Mouse (Mus musculus): ENCODE results near the gene Arid1b. TPM values are rescaled to one million over a fixed set of nuclear protein-coding genes. Genes with fewer than 3 reads are reported as not detected.

Gene Arid1b
- polyA plus RNA-seq, 1 experiment, result 9.1 TPM

- peaks cover 9% of the 10 kb centered on the region for H3K36me3 ChIP-seq (ENCODE audit: control insufficient read depth, insufficient read depth)
- no peak overlapping the region for H3ac ChIP-seq (ENCODE audit: control insufficient read depth, insufficient read length, low read depth)
- no peaks in the 10 kb centered on the region for H3K79me2 ChIP-seq (ENCODE audit: control insufficient read depth, insufficient read depth)
- TF ChIP-seq CTCF (IDR thresholded peaks at IDR 0.05; ENCODE audit: control insufficient read depth, insufficient read depth, insufficient read length) (no peak), CEBPB (IDR thresholded peaks at IDR 0.05; ENCODE audit: low read depth) (no peak), MYOG (IDR thresholded peaks at IDR 0.05; ENCODE audit: control insufficient read depth, extremely low read depth, insufficient read length) (no peak), MYOD1 (IDR thresholded peaks at IDR 0.05; ENCODE audit: control insufficient read depth, insufficient read length, low read depth) (no peak), MAX (IDR thresholded peaks at IDR 0.05) (no peak), USF1 (IDR thresholded peaks at IDR 0.05; ENCODE audit: low read depth) (no peak), FOSL1 (IDR thresholded peaks at IDR 0.05; ENCODE audit: insufficient read depth, low read length, poor library complexity, severe bottlenecking) (no peak)
- no peak overlapping the region for H3K4me3 ChIP-seq (ENCODE audit: insufficient read depth, poor library complexity, severe bottlenecking)
- H3K27me3 ChIP-seq (ENCODE audit: control insufficient read depth, insufficient read depth, insufficient read length), result no peaks in the 10 kb centered on the region
- no peaks in the 10 kb centered on the region for H3K79me3 ChIP-seq (ENCODE audit: low read depth)
Measured at GRCm38 (mm10) chr17:5326689-5327088, 332.6 kb downstream of the Arid1b start.

- TF ChIP-seq MYOG (IDR thresholded peaks at IDR 0.05; ENCODE audit: control insufficient read depth, extremely low read depth, insufficient read length) (no peak), FOSL1 (IDR thresholded peaks at IDR 0.05; ENCODE audit: insufficient read depth, low read length, poor library complexity, severe bottlenecking) (no peak), MAX (IDR thresholded peaks at IDR 0.05) (no peak), CTCF (IDR thresholded peaks at IDR 0.05; ENCODE audit: control insufficient read depth, insufficient read depth, insufficient read length) (no peak), CEBPB (IDR thresholded peaks at IDR 0.05; ENCODE audit: low read depth) (no peak), USF1 (IDR thresholded peaks at IDR 0.05; ENCODE audit: low read depth) (no peak), MYOD1 (IDR thresholded peaks at IDR 0.05; ENCODE audit: control insufficient read depth, insufficient read length, low read depth) (no peak)
- Histone ChIP-seq H3K79me3 (ENCODE audit: low read depth) (no peaks in the 10 kb centered on the region), H3K27me3 (ENCODE audit: control insufficient read depth, insufficient read depth, insufficient read length) (no peaks in the 10 kb centered on the region), H3K79me2 (ENCODE audit: control insufficient read depth, insufficient read depth) (no peaks in the 10 kb centered on the region), H3K4me3 (ENCODE audit: insufficient read depth, poor library complexity, severe bottlenecking) (no peak overlapping the region), H3ac (ENCODE audit: control insufficient read depth, insufficient read length, low read depth) (no peak overlapping the region), H3K36me3 (ENCODE audit: control insufficient read depth, insufficient read depth) (peaks cover 9% of the 10 kb centered on the region)
Measured at GRCm38 (mm10) chr17:5327480-5328180, 333.5 kb downstream of the Arid1b start.

GRCm38 (mm10) chr17:5329478-5329877 lies 335.3 kb downstream of the Arid1b start:
- Histone ChIP-seq H3K27me3 (ENCODE audit: control insufficient read depth, insufficient read depth, insufficient read length) (no peaks in the 10 kb centered on the region), H3K4me3 (ENCODE audit: insufficient read depth, poor library complexity, severe bottlenecking) (no peak overlapping the region), H3K79me3 (ENCODE audit: low read depth) (no peaks in the 10 kb centered on the region), H3K79me2 (ENCODE audit: control insufficient read depth, insufficient read depth) (no peaks in the 10 kb centered on the region), H3ac (ENCODE audit: control insufficient read depth, insufficient read length, low read depth) (no peak overlapping the region), H3K36me3 (ENCODE audit: control insufficient read depth, insufficient read depth) (peaks cover 15% of the 10 kb centered on the region)
- TF ChIP-seq MYOG (IDR thresholded peaks at IDR 0.05; ENCODE audit: control insufficient read depth, extremely low read depth, insufficient read length) (no peak), FOSL1 (IDR thresholded peaks at IDR 0.05; ENCODE audit: insufficient read depth, low read length, poor library complexity, severe bottlenecking) (no peak), CEBPB (IDR thresholded peaks at IDR 0.05; ENCODE audit: low read depth) (no peak), MYOD1 (IDR thresholded peaks at IDR 0.05; ENCODE audit: control insufficient read depth, insufficient read length, low read depth) (no peak), USF1 (IDR thresholded peaks at IDR 0.05; ENCODE audit: low read depth) (no peak), CTCF (IDR thresholded peaks at IDR 0.05; ENCODE audit: control insufficient read depth, insufficient read depth, insufficient read length) (no peak), MAX (IDR thresholded peaks at IDR 0.05) (no peak)

DNA sequence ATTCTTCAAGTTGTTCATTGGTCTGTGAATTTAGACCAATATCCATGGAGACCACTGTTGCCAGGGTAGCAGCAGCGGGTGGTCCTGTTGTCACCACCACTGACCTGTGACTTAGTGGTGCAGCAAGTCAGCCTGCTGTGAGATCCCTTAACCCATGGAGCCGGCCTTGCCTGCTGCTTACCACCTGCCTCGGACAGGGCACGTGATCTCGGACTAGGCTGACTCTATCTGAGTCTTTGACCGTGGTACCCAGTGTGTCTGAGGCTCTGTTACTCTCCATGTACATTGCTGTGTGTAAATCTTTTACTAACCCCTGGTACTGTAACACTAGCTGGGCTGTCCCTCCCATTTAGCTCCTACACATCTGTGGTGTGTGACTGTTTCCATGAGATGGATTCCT lies 335.9 kb downstream of the Arid1b start:
- H3K79me2 ChIP-seq (ENCODE audit: control insufficient read depth, insufficient read depth), result no peaks in the 10 kb centered on the region

GRCm38 (mm10) chr17:5330644-5331043 lies 336.5 kb downstream of the Arid1b start:
- Histone ChIP-seq H3K27me3 (ENCODE audit: control insufficient read depth, insufficient read depth, insufficient read length) (no peaks in the 10 kb centered on the region), H3ac (ENCODE audit: control insufficient read depth, insufficient read length, low read depth) (no peak overlapping the region), H3K36me3 (ENCODE audit: control insufficient read depth, insufficient read depth) (peaks cover 20% of the 10 kb centered on the region), H3K4me3 (ENCODE audit: insufficient read depth, poor library complexity, severe bottlenecking) (no peak overlapping the region), H3K79me3 (ENCODE audit: low read depth) (no peaks in the 10 kb centered on the region), H3K79me2 (ENCODE audit: control insufficient read depth, insufficient read depth) (no peaks in the 10 kb centered on the region)
- TF ChIP-seq USF1 (IDR thresholded peaks at IDR 0.05; ENCODE audit: low read depth), result no peak
- no peak for TF ChIP-seq CEBPB (IDR thresholded peaks at IDR 0.05; ENCODE audit: low read depth)
- no peak for TF ChIP-seq MAX (IDR thresholded peaks at IDR 0.05)
- no peak for TF ChIP-seq MYOD1 (IDR thresholded peaks at IDR 0.05; ENCODE audit: control insufficient read depth, insufficient read length, low read depth)
- no peak for TF ChIP-seq FOSL1 (IDR thresholded peaks at IDR 0.05; ENCODE audit: insufficient read depth, low read length, poor library complexity, severe bottlenecking)
- TF ChIP-seq CTCF (IDR thresholded peaks at IDR 0.05; ENCODE audit: control insufficient read depth, insufficient read depth, insufficient read length), result no peak
- TF ChIP-seq MYOG (IDR thresholded peaks at IDR 0.05; ENCODE audit: control insufficient read depth, extremely low read depth, insufficient read length), result no peak

More for the DNA sequence above, 335.9 kb downstream of the Arid1b start:
- peaks cover 15% of the 10 kb centered on the region for H3K36me3 ChIP-seq (ENCODE audit: control insufficient read depth, insufficient read depth)
- no peak overlapping the region for H3ac ChIP-seq (ENCODE audit: control insufficient read depth, insufficient read length, low read depth)
- no peaks in the 10 kb centered on the region for H3K79me3 ChIP-seq (ENCODE audit: low read depth)
- H3K4me3 ChIP-seq (ENCODE audit: insufficient read depth, poor library complexity, severe bottlenecking), result no peak overlapping the region
- H3K27me3 ChIP-seq (ENCODE audit: control insufficient read depth, insufficient read depth, insufficient read length), result no peaks in the 10 kb centered on the region
- TF ChIP-seq MYOG (IDR thresholded peaks at IDR 0.05; ENCODE audit: control insufficient read depth, extremely low read depth, insufficient read length) (no peak), FOSL1 (IDR thresholded peaks at IDR 0.05; ENCODE audit: insufficient read depth, low read length, poor library complexity, severe bottlenecking) (no peak), MYOD1 (IDR thresholded peaks at IDR 0.05; ENCODE audit: control insufficient read depth, insufficient read length, low read depth) (no peak), MAX (IDR thresholded peaks at IDR 0.05) (no peak), CTCF (IDR thresholded peaks at IDR 0.05; ENCODE audit: control insufficient read depth, insufficient read depth, insufficient read length) (no peak), USF1 (IDR thresholded peaks at IDR 0.05; ENCODE audit: low read depth) (no peak), CEBPB (IDR thresholded peaks at IDR 0.05; ENCODE audit: low read depth) (no peak)
